Mouse (Mus musculus): ENCODE data around the gene Ypel4.

Gene Ypel4

DNA sequence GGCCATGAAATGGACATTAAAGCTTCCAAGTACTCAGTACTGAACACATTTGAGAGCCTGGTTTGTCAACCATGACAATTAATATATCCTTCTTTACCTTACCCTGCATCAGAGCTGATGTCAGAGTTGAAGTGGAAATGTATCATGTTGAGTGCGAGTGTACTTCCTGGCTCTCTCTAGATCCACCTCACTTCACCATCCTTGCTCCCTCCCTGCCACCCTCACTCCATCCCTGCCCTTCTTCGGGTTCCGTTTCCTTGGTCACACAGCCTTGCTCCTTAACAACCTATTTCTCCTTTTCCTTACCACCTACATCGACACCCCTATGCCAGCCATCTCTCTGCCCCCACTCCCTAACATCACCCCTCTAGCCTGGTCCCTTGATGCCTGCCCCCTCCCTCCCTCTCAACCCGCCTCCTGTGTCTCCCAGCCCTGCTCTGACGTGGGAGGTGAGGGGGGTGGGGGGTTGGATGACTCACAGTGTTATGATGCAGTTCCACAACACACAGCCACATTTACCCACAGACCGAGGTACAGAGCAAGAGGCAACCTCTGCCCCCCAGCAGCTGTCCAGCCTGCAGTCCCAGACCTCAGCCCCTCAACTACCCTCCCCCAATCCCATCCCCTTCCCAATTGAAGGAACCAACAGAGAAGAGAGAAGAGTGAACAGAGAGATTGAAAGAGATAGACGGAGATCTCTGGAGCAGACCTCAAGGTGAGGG lies at the start of gene Ypel4:
Ypel4 (plus strand) TSS at position 480 of the 722 bp plus-strand sequence.
- CTCF ChIA-PET = interaction anchor here (0.7 kb wide), 1 partner anchor 20 kb away, joined by 3 read pairs; no protein-coding TSS in a partner anchor

DNA sequence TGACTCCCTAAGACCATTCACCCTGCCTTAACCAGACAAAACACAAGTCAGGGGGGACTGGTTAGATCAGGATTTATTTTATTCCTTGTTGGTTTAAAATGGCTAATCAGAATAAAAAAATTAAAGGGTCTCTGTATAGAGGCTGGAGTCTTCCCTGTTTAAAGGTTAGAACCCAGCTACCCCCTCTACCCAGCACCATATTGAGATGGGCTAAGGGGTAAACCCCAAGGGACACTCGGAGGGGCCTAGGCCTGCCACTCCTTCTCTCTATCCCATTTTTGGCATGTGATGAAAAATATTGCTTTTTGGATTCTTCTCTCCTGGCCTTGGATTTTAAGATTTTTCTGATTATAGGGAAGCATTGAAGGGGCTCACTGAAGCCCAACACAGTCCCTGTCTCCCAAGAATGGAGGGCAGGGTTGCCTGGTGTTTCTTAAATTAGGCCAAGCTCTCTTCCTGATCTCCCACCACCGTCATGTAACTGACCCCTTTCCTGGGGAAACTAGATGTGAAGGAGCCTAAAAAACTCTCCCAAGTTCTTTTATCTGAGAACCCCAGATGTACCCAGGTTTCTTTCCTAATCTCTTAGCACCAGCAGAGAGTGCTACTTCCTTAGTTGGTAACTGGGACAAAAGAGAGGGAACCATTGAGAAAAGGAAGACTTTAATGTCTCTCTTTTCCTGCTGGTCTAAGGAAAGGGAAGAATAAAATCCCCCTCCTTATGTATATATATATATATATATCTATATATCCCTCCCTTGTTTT lies 45.6 kb upstream of the Ypel4 start:
- CTCF ChIA-PET = no interaction called here

GRCm38 (mm10) chr2:84690050-84690449 lies 43.8 kb upstream of the Ypel4 start:
- CTCF ChIA-PET = no interaction called here

- CTCF ChIA-PET = interaction anchor here (0.5 kb wide), 1 partner anchor 194 kb away, joined by 9 read pairs; no protein-coding TSS in a partner anchor
Measured at GRCm38 (mm10) chr2:84695007-84695695, 38.7 kb upstream of the Ypel4 start.

GRCm38 (mm10) chr2:84703497-84703896 lies 30.4 kb upstream of the Ypel4 start:
- CTCF ChIA-PET = no interaction called here

GRCm38 (mm10) chr2:84704329-84704728 lies 29.5 kb upstream of the Ypel4 start:
- CTCF ChIA-PET = no interaction called here

DNA sequence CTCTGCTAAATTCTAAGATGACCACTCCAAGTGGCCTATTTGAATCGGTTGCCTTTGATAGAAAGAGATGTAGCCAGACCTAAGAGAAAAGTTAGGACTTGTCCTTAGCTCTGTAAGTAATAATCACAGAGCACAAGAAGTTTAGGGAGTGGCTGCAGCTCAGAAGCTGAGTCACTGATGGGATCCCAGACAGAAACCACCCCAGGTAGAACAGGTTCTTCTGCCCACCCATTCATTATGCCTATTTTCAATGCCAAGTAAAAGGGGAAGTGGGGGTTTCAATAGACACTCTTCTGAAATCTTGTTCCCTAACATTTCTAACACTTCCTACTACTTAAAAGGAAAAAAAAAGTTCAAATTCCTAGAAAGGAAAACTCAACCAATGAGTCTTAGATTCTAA lies 28.6 kb upstream of the Ypel4 start:
- CTCF ChIA-PET = no interaction called here

DNA sequence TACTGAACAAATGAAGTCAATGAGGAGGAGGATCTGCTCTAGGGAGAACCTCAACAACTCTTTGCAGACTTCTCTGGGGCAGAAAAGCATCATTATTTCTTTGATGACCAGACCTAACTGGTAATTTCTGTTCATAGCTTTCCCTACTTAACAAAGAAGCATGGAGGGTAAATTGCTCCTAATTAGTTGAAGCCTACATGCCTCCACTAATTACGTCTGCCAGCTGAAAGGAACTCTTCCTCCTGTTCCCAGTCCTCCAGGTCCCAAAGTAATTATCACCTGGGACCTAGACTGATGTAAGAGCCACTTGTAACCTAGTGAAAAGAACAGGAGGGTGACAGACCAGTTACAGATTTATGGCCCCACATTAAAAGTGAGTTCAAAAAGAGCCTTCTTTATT lies 26.3 kb upstream of the Ypel4 start:
- CTCF ChIA-PET = no interaction called here

GRCm38 (mm10) chr2:84711898-84712297 lies 22.0 kb upstream of the Ypel4 start:
- CTCF ChIA-PET = no interaction called here

DNA sequence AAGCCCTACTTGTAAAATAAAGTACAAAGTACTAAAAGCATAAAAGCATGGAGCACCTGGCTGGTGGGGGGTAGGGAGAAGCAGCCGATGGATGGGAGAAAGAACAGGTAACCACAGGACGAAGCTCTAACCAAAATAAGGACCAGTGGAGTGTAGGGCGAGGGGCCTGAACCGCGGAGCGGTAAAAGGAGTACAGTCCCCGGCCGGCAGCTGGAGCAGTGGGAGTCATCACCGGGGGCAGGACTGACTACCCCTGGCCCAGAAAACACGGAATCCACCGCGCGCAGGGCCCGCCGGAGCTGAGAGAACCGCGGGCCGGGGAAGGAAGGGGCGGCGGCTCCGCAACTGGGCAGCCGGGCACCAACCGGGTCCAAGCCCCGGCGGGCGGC lies 19.4 kb upstream of the Ypel4 start:
- CTCF ChIA-PET = no interaction called here

GRCm38 (mm10) chr2:84714811-84715561 lies 18.9 kb upstream of the Ypel4 start, which contains the start of gene Zdhhc5:
TSS of gene Zdhhc5 (minus strand) at chr2:84715180.
- CTCF ChIA-PET = no interaction called here

DNA sequence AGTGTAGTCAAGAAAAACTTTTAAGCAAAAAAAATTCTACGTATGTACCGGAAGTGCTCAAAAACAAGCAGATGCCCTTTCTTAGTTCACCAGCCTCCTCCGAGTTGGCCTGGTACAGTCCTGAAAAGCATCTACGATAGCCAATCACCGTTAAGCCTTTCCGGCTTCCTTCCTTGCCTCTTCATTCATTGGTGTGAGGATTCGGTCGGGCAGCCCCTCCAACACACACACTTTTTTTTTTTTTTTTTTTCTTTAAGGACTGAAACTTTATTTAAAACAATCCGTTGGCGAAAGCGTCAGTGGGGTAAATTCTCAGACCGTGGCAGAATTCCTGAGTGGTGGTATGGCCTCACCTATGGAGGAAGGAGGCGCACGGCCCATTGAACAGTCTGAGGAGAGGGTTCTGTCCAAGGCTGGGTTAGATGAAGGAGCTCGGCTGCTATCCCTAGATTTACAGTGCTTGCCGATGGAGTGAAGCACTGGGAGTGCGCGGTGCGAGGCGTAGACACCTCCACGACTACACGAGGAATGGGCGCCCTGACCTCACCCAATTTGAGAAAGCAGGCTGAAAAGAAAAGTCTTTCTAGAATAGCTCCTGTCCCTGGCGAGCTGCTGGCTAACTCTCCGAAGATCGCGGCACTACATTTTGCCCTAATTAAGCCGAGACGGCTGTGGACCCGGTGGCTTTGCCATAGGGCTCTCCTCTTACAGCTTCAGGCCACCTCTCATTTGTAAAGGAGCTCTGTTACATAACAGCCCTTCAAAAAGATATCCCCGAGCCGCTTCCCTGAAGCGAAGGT lies 18.1 kb upstream of the Ypel4 start:
- CTCF ChIA-PET = interaction anchor here (0.5 kb wide), 1 partner anchor 295 kb away, joined by 3 read pairs; no protein-coding TSS in a partner anchor

- CTCF ChIA-PET = interaction anchor here (0.5 to 0.7 kb wide), 2 partner anchors 222 to 296 kb away, joined by 3 to 13 read pairs; no protein-coding TSS in a partner anchor
Measured at GRCm38 (mm10) chr2:84716423-84717355, 17.2 kb upstream of the Ypel4 start.

DNA sequence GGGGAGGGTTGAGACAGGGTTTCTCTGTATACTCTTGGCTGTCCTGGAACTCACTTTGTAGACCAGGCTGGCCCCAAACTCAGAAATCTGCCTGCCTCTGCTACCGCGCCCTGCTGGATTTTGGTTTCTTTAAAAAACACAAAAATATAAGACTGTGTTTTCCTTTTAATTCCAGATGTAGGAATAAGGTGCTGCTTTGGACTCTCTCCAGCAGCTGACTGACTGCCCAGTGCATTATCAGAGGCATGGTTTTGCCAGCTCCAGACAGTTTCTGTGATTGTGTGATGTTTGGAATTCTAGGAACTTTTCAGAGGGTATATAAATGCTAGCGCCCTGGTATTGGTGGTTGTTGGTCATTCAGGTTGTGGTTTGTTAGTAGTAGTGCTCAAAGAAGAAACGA lies 16.5 kb upstream of the Ypel4 start:
- CTCF ChIA-PET = no interaction called here

GRCm38 (mm10) chr2:84720718-84721117 lies 13.1 kb upstream of the Ypel4 start:
- CTCF ChIA-PET = no interaction called here

- CTCF ChIA-PET = no interaction called here
Measured at GRCm38 (mm10) chr2:84721182-84721581, 12.7 kb upstream of the Ypel4 start.

GRCm38 (mm10) chr2:84723856-84724255 lies 10.0 kb upstream of the Ypel4 start:
- CTCF ChIA-PET = no interaction called here

GRCm38 (mm10) chr2:84725770-84726169 lies 8.1 kb upstream of the Ypel4 start:
- CTCF ChIA-PET = no interaction called here

DNA sequence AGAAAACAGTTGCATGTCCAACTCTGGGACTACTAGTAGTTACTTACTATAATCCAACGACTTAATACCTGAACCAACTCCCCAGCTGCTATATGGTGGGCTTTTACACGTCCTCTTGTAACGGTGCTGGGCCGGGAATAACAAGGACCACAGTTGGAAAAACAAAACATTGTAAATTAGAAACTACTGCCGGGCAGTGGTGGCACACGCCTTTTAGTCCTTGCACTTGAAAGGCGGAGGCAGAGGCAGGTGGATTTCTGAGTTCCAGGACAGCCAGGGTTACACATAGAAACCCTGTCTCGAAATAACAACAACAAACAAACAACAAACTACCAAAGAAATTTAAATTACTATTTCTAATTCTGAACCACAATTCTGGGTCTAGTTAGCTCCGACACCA lies 7.1 kb upstream of the Ypel4 start:
- CTCF ChIA-PET = interaction anchor here (0.6 kb wide), 1 partner anchor 76 kb away, joined by 3 read pairs; the partner anchor contains the start of gene Ctnnd1
